Mouse (Mus musculus): ENCODE data around the gene Elfn2.

- TF ChIP-seq TAL1 (IDR thresholded peaks at IDR 0.05; ENCODE audit: low read length) (no peak), GATA1 (IDR thresholded peaks at IDR 0.05; ENCODE audit: low read length) (no peak)
These were observed 48.2 kb downstream of the Elfn2 start for GRCm38 (mm10) chr15:78670341-78670740.

Data from erythroblast, embryonic 14.5 days (primary cell).